Mouse (Mus musculus): Measurements from ENCODE around the gene Lrrc2.

DNA sequence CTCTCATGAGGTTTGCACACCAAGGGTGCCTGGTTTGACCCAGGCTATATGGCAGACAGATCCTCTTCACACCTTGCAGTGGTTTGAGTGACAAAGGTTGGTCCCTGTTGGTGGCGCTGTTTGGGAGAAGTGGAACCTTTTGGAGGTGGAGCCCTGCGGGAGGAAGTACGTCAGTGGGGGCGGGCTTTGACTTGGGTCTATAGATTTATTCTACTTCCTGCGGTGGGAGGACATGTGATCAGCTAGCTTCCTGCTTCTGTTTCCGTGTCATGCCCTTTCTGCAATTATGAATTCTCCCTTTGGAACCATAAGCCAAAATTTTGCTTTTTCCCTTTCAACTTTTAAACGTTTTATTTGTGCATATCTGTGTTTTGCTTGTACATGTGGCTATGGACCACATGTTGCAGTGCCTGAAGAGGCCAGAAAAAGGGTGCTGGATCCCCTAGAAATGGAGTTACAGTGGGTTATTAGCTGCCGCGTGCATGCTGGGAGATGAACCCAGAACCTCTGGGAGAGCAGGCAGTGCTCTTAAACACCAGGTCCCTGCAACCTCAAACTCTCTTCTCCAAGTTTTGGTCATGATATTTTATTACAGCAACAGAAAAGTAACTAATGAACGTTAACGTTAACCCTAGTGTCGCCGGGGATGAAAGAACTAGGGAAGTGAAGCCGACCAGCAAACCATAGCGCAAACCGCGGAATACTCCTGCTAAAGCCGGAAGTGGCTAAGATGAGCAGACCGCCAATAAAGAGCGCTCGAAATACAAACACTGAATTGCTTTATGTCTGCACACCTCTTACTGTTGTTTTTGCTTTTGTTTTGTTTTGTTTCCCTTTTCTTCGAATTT is 13.9 kb downstream of the Lrrc2 start:
- TF ChIP-seq POLR2A (IDR thresholded peaks at IDR 0.05; ENCODE audit: low read depth, low read length) (no peak), CTCF (IDR thresholded peaks at IDR 0.05; ENCODE audit: borderline replicate concordance, insufficient read depth, low read length) (no peak)

Measured in embryonic fibroblast, embryonic 13.5 days (primary cell).